Mouse (Mus musculus) bone marrow, adult 2 months (tissue): Measurements from ENCODE around the gene Grm1. TPM values are rescaled to one million over a fixed set of nuclear protein-coding genes. Genes with fewer than 3 reads are reported as not detected.

ENCODE experiments used
- H3K27ac ChIP-seq: fragments of 200-500 bp; 2 replicates; pipeline ENCODE4 v1.5.1; 2012; ENCODE audit warnings: low read depth, mild to moderate bottlenecking, control low read depth, inconsistent platforms, low read length; ENCODE audit not compliant: control insufficient read depth, poor library complexity, insufficient read depth
- H3K4me1 ChIP-seq: fragments of 200-500 bp; 2 replicates; pipeline ENCODE4 v1.6.1; 2011; ENCODE audit warnings: low read length; ENCODE audit not compliant: control insufficient read depth, insufficient read depth
- H3K4me3 ChIP-seq: fragments of 200-500 bp; replicated peaks from 2 replicates; pipeline ENCODE3; 2011; ENCODE audit warnings: mild to moderate bottlenecking, low read depth, low read length, control low read depth; ENCODE audit not compliant: control insufficient read depth
- CTCF ChIP-seq: fragments of 200-500 bp; IDR thresholded peaks from 2 replicates; pipeline ENCODE4 v1.5.1; 2011; ENCODE audit warnings: low read length, control low read depth; ENCODE audit not compliant: control insufficient read depth, insufficient read depth
- POLR2A ChIP-seq: fragments of 200-500 bp; IDR thresholded peaks from 2 replicates; pipeline ENCODE4 v1.6.1; 2011; ENCODE audit warnings: low read depth, mild to moderate bottlenecking, control low read depth, low read length, borderline replicate concordance; ENCODE audit not compliant: control insufficient read depth
- WGBS: fragments of 180-500 bp; shearing (Covaris S2); methylation state at CpG from one replicate; pipeline ENCODE4 v1.1.7; 2018; 5-methylcytosine and 5-hydroxymethylcytosine counted together
- polyA plus RNA-seq: library from polyadenylated mRNA; stranded (reverse); fragments of >200 nt; gene quantifications from 2 replicates; pipeline ENCODE4 v1.2.4, GENCODE M21; 2011; ENCODE audit warnings: low replicate concordance; ENCODE audit not compliant: missing spikeins, insufficient read depth, insufficient read length

The Grm1 gene
- polyA plus RNA-seq, 1 experiment: not detected

DNA sequence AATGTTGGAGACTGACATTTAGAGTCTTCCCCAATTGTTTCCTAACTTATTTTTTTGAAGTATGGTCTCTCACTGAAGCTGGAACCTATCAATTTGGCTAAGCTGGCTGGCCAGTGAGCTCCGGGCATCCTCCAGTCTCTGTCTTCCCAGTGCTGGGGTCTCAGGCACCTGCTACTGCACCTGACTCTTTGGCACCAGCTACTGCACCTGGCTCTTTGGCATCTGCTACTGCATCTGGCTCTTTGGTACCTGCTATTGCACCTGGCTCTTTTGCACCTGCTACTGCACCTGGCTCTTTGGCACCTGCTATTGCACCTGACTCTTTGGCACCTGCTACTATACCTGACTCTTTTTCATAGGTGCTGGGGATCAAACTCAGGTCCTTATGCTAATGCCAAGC, 291.7 kb downstream of the Grm1 start:
- H3K27ac ChIP-seq: no peak overlapping the region
- TF ChIP-seq CTCF (no peak), POLR2A (no peak)
- H3K4me3 ChIP-seq: no peak overlapping the region
- no peaks in the 10 kb centered on the region for H3K4me1 ChIP-seq
- WGBS: 95% methylated on average over 1 of the region's 1 CpGs

DNA sequence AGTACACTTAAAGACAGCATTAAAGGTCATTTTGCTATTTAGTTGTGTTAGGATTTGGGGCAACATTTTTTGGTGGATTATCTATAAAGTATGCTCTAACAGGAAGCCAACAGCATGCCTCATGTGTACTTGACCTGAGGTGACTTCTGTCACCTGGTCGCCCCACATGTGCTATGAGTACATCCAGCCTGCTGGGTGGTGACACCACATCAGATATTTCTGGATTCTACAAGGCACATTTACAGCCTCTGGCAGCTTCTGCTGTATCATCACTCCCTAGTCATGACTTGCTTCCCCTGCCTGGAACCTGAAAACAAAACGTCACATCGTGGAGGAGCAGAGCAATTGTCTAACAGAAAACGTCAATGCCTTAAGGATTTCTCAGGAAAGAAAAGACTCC, 292.2 kb downstream of the Grm1 start:
- Histone ChIP-seq H3K4me3 (no peak overlapping the region), H3K27ac (no peak overlapping the region), H3K4me1 (no peaks in the 10 kb centered on the region)
- 77% methylated on average over 4 of the region's 4 CpGs for WGBS
- no peak for TF ChIP-seq CTCF
- no peak for TF ChIP-seq POLR2A

DNA sequence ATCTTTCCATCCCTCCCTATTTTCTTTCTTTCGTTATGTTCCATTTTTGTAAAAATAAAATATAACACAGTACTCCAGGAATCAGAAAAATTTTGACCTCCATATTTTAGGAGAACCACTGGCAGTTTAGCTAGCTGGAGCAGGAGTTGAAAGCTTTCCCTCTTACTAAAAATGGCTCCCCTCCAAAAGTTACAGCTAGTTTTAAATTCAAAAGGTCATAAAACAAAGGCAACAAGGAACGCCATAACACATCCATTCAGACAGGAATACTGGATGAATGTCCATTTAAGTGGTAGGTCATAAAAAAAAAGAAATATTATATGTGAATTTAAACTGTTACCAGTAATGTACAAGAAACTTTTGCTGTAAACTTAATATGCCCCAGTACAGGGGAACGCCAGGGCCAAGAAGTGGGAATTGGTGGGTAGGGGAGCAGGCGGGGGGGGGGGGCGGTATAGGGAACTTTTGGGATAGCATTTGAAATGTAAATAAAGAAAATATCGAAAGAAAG, 294.2 kb downstream of the Grm1 start:
- 84% methylated on average over 5 of the region's 6 CpGs for WGBS
- no peaks in the 10 kb centered on the region for H3K4me1 ChIP-seq
- no peak for TF ChIP-seq CTCF
- no peak for TF ChIP-seq POLR2A
- no peak overlapping the region for H3K4me3 ChIP-seq
- no peak overlapping the region for H3K27ac ChIP-seq

DNA sequence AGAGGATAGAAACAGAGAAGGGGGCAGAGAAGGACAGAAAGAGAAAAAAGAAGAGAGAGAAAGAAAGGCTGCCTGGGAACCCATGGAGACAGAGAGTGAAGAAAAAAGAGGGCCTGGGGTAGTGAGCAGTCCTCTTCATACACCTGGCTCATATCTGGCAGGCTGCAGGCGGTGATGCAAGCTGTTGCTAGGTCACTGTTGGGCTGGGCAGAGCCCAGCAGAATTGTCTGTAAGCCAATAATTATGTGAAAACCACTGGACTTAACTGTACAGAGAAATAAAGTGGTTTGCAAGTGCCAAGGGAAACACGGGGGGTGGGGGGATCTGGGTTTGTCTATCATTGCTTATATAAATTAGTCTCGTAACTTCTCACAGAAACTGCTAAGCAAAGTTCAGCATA, 297.0 kb downstream of the Grm1 start:
- TF ChIP-seq CTCF: no peak
- no peak for TF ChIP-seq POLR2A
- 70% methylated on average over 3 of the region's 3 CpGs for WGBS
- no peak overlapping the region for H3K27ac ChIP-seq
- H3K4me3 ChIP-seq: no peak overlapping the region
- H3K4me1 ChIP-seq: no peaks in the 10 kb centered on the region

DNA sequence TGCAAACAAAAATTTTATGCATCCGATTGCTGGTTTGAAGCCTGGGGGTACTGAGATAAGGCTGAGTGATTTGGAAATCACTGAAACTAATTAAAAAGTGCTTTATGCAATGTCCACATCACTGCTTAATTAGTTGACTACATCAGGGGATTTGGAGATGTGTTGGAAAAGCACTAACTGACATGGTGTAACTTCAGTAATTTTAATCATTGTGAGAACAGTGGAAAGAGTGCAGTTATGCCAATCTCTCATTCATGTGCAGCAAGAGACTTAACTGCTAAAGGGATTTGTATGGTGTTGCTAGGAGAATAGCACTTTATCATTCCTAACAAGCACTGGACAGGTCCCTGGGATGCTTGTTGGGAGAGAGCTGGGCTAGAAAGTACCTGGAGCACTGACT, 307.3 kb downstream of the Grm1 start:
- TF ChIP-seq POLR2A (no peak), CTCF (no peak)
- no peak overlapping the region for H3K4me3 ChIP-seq
- no peak overlapping the region for H3K27ac ChIP-seq
- no peaks in the 10 kb centered on the region for H3K4me1 ChIP-seq
- WGBS: 86% methylated on average over 1 of the region's 1 CpGs

DNA sequence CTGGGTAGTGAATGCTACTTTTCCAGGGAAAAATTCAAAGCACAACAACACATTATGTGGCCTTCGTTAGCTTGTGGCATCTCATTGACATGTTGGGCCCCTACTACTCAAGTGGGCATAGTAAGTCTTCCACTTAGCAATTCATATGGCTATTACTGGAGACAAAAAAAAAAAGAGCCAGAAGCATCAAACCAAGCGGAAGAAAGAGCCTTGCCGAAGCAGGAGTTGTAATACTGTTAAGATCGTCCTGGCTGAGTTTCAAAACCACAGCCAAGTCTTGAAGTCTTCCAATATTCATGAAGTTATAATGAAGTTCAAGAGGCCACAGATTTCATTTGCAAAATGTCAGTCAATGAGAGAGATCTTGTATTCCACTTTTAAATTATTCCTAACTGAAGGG, 319.1 kb downstream of the Grm1 start:
- no peak for TF ChIP-seq CTCF
- no peak for TF ChIP-seq POLR2A

DNA sequence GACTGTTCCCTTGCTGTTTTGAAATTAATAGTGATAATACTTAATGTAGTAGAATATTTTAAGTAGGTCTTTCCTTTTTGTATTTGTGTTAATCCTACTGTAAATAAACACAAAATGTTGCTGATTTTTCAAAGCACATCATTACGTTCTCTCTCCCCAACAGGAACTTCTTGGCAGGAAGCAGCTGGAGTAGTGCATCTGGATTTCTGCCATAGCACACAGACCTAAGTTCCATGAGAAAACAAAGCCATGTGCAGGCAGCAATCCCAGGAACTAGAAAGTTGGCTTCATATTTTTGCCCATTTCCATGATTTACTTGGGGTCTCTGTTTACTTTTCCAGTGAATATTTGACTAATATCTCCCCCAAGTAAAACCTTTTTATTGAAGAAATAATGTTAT, 320.9 kb downstream of the Grm1 start:
- TF ChIP-seq CTCF (no peak), POLR2A (no peak)
- no peak overlapping the region for H3K27ac ChIP-seq
- no peaks in the 10 kb centered on the region for H3K4me1 ChIP-seq
- H3K4me3 ChIP-seq: no peak overlapping the region
- WGBS: 40% methylated on average over 1 of the region's 1 CpGs

More for the DNA sequence above, 319.1 kb downstream of the Grm1 start:
- Histone ChIP-seq H3K27ac (no peak overlapping the region), H3K4me3 (no peak overlapping the region), H3K4me1 (no peaks in the 10 kb centered on the region)
- WGBS: 31% methylated on average over 4 of the region's 4 CpGs

DNA sequence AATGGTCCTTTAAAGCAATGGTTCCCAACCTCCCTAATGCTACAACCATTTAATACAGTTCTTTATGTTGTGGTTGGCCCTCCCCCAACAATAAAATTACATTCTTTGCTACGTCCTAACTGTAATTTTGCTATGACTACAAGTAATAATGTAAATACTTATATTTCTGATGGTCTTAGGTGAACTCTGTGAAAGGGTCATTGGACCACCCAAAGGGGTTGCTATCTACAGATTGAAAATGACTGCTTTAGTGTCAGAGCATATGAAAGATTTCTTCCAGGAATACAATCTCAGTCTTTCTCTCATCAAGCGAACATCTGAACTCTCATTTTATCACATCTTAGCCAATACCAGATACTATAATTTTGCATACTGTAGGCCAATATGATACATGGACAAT, 321.4 kb downstream of the Grm1 start:
- TF ChIP-seq POLR2A: no peak
- no peak for TF ChIP-seq CTCF
- H3K27ac ChIP-seq: no peak overlapping the region
- no peak overlapping the region for H3K4me3 ChIP-seq
- 79% methylated on average over 2 of the region's 2 CpGs for WGBS
- H3K4me1 ChIP-seq: no peaks in the 10 kb centered on the region

DNA sequence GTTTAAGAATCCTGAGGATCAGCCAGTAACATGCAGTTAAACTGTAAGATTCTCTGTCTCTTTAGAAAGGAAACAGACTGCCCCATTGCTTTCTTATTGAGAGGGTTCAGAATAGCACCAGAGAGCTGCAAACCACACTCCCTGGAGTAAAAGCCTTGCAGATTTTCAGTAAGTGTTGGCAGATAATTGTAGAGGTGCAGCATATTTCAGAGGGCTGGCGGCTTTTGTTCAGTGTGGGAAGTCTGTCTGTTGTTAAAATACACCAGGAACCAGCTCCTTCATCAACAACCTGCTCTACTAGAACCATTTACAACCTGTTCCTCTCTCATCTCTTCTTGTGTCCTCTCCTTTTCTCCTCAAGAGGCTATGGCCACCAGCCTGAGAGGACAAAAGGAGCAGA, 331.1 kb downstream of the Grm1 start:
- 64% methylated on average over 1 of the region's 1 CpGs for WGBS
- TF ChIP-seq CTCF (no peak), POLR2A (no peak)
- H3K27ac ChIP-seq: no peak overlapping the region
- H3K4me1 ChIP-seq: no peaks in the 10 kb centered on the region
- H3K4me3 ChIP-seq: no peak overlapping the region

DNA sequence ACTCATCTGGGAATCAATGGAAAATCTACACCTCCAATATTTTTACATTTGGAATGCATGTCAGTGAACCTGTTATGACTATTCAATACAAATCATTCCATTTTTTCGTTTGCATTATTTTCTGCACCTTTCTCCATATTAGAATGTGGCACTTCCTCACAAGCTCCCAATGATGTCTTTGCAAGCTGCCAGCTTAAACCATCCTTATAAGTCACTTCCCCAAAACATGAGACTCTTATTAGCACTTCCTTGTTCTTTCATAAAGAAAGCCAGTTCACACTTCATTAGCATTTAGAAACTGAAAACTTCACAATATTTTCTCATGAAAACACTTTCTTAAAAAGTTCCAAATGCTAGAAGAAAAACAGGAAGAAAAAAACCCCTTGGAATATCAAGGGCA, 338.1 kb downstream of the Grm1 start:
- TF ChIP-seq POLR2A: no peak
- TF ChIP-seq CTCF: no peak
- Histone ChIP-seq H3K4me1 (peaks cover 3% of the 10 kb centered on the region; the same call in 1 of the 2 replicates), H3K4me3 (no peak overlapping the region), H3K27ac (no peak overlapping the region)
- WGBS: 3% methylated on average over 1 of the region's 1 CpGs
